Mouse (Mus musculus) fat pad, adult 2 months (tissue): ENCODE measurements around the gene Gm5460.

ENCODE experiments used
- DNase-seq: peaks from one replicate; pipeline ENCODE4 v3.0.0-alpha.2; 2011; ENCODE audit warnings: low read depth, low spot score; ENCODE audit errors: extremely low read depth

Gene Gm5460

GRCm38 (mm10) chr14:34016381-34016780 is at the start of gene Gm5460:
Gene Gm5460 (plus strand): TSS chr14:34016758.
- no peak for DNase-seq

DNA sequence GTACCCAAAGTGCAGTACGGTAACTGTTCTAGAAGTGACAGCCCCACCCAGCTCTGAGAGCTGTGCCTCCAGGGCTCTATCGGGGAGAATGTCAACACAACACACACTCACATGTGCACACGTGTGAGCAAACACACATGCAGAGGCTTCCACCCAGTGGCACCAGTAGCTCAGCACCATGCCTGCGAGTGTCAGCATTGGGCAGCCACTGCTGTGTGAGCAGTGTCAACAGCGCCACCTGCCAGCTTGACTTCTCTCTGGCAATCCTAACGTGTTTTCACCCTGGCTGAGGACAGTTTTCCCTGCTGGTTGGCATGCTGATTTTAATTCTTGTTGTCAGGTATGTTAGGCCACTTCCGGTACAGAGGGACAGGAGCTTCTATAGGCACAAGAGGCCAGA is 43.9 kb upstream of the Gm5460 start:
- no peak for DNase-seq

- no peak for DNase-seq
Observed at GRCm38 (mm10) chr14:33974752-33975151, 41.8 kb upstream of the Gm5460 start.

GRCm38 (mm10) chr14:33977748-33978147 is 38.8 kb upstream of the Gm5460 start:
- DNase-seq: no peak

DNA sequence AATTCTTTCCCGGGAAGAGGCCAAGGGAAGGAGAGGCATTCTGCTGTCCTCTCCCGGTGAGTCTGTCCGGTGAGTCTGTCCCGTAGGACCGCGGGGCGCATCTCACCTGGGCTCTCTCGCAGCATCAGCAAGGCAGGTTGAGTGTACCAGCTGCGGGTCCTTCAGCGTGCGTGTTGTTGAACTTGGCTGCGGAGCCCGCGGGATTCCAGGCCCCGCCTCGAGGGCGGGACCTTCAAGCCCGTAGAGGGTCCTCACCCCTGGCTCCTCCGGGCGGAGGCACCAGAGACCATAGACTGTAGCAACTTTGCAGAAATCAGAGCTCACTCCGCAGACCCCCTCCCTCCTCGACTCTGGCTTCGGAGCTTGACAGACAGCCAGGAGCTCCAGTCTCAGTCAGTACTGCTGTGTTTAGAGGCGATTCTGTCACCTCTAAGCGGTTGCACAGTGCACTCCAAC is 37.9 kb upstream of the Gm5460 start, which contains the start of gene Zfp488:
Gene Zfp488 (minus strand): TSS at position 161 of the 456 bp plus-strand sequence.
- DNase-seq: no peak

GRCm38 (mm10) chr14:33989201-33989600 is 27.4 kb upstream of the Gm5460 start:
- DNase-seq: no peak

- DNase-seq: no peak
Observed at GRCm38 (mm10) chr14:33991971-33992370, 24.6 kb upstream of the Gm5460 start.

DNA sequence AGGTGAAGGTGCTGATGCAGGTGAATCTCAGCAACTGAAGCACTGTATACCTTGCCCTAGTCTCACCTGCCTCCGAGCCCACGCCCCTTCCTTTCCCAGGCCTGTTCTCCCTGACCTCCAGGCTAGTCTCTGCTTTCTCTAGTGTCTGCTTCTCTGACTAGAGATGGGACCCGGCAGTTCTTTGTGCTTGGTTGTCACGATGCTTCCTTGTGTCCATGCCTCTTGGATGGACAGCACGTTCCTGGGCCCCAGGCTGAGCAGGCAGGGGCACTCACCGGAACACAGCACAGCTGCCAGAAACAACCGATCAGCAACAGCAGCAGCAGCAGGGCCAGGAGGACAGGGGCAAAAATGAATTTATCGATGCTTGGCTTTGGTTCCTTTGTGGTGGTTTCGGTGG is 23.5 kb upstream of the Gm5460 start:
- no peak for DNase-seq

DNA sequence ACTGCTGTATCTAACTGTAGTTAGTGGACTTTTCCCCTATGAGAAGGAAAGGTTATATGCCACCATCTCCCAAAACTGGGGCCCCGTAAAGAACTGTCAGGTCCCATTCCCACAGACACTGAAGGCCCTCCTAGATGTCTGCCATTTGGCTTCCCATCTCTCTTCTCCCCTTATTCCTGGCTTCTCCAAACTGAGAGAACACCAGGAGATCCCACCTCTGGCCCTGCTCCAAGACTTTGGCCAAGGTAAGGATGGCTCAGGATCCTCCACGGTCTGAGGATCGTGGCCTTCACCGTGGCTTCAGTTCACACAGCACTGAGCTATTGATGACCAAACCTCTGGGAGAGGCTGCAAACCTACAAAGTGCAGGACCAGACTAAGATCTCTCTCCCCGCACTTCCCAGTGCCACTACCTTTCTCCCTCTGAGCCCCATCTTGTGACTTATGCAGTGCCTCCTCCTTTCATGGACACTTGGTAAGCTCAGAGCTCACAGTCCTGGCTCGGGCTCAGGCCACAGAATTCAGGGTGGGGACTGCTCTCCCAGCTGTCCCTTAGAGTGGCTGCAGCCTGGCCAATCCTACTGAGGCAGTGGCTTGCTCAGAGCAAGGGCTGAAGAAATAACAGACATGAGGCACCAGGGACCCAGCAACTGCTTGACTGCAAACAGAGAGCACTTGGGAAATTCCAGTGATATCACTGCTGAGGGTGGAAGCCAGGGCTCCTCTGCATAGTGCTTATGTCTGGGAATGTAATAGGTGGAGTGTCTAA is 22.9 kb upstream of the Gm5460 start:
- DNase-seq: no peak

GRCm38 (mm10) chr14:33997427-33997826 is 19.1 kb upstream of the Gm5460 start:
- no peak for DNase-seq

GRCm38 (mm10) chr14:34000076-34000475 is 16.5 kb upstream of the Gm5460 start:
- DNase-seq: no peak

DNA sequence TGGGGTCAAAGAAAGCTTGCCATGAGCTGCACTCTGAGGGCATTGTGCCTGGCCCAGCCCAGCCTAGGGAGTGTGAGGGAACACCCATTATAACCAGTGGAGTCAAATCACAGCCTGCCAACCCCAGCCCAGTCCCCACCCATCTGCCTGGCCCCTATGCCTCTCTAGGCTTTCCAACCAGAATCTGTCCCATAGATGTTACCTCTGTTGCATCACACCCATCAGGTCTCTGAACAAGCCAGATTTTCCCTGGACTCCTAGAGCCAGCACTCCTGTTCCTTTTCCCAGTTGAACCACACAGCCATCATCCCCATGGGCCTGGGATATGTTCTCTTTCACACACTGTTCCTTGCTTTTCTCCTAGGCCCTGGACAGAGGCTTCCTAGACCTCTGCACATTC is 15.1 kb upstream of the Gm5460 start:
- no peak for DNase-seq

DNA sequence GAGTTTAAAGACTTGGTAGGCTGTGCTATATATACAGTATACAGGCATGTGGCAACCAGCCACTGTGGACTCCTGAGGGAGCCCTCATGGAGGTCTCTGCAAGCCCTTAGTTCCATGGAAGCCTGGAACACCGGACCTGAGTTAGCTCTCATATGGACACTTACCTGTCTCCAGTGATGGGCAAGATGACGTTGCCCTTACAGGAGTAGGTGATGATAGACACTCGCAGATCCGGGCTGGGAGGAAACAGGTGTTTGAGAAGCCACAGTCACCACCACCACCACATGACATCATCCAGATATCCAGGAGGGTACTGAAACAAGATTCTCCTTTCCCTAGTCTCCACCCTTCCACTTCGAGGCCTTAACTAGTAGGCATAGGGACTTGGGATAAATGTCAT is 14.2 kb upstream of the Gm5460 start:
- no peak for DNase-seq

DNA sequence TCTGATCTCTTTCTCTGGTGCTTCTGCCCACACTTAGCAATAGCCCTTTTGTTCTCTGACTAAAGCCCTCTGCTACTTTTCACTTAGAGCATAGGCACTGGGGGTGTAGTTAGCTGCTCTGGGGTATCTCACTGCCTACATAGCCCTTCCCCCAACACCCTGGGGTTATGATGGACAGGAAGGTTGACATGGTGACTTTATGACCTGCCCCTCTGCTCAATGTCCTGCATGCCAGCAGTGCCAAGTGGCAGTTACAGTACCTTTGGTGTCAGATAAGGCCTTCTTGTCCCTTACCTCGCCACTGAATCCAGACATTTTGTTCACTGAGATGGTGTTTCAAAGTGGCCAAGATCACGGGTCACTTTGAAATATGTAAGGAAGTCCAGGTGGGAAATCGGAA is 1.5 kb upstream of the Gm5460 start, which contains the start of gene Gm30083:
Gene Gm30083 (minus strand): TSS at position 120 of the 400 bp plus-strand sequence.
- no peak for DNase-seq

- no peak for DNase-seq
Observed at GRCm38 (mm10) chr14:34016938-34017337, 380 bp downstream of the Gm5460 start.

DNA sequence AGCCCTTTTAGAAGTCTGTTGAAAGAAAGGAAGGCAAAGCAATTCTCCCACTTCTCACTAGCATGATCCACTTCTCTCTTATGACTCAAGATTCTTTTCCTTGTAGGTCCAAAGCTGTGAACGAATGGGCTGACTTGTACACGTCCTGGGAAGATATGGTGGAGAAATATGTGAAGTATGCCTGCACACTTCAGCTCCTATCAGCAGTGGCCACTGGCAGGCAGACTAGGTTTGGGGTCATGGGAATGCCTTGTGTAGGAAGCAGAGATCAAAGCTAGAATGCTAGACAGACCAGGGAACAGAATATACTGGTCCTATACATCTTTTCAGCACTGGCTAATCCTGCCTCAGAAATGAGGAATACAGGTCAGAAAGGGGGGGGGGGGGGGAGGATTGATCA is 10.2 kb downstream of the Gm5460 start:
- no peak for DNase-seq

DNA sequence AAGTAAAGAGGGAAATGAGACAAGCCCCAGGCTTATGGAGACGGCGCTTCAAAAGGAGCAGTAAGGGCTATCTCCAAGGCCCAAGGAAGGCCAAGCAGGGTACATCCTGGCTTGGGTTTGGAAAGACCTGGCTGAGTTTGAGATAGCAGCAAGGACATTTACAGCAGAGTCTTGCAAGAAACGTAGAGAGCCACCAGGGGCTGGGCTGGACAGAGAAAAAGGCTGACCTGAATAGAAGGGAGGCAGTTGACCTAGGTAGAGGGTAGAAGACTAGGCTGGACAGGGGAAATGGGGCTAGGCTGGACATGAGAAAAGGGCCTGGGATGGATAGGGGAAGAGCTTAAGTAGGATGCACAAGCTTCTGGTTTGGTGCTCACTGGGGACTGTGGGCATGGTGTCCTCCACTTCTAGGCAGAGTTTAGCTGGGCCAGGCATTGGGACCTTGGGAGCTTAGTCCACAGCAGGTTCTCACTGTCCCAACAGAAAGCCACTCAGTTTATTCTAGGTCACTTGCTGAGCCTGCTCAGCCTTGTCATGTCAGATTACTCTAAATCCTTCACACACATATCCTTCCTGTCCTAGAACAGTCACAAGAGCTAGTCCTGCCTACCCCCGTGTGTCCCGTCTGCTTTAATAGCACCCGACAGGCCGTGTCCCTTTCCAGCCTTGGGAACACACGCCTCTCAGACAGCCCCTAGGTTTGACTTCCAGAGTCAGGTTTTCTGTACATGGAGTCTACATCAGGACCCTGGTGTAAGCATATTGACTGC is 17.5 kb downstream of the Gm5460 start:
- no peak for DNase-seq

- DNase-seq: no peak
Observed at GRCm38 (mm10) chr14:34041241-34041640, 24.7 kb downstream of the Gm5460 start.

DNA sequence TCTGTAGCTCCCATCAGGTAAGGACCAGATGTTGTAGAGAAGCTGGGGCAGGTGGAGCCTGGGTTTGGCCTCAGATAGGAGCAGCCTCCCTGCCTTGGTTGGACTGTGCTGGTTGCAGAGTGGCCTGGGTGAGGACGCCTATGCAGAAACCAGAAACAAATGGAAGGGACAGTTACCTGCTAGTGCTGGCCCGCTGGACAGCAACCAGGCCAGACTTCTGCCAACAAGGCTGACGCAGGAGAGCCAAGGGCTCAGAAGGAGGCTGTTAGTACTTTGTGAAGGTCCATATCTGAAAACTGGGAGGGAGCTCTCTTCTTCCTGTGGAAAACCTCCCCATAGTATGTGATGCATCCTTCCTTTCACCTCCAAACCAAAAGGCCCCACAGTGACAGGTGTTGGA is 26.8 kb downstream of the Gm5460 start:
- no peak for DNase-seq

DNA sequence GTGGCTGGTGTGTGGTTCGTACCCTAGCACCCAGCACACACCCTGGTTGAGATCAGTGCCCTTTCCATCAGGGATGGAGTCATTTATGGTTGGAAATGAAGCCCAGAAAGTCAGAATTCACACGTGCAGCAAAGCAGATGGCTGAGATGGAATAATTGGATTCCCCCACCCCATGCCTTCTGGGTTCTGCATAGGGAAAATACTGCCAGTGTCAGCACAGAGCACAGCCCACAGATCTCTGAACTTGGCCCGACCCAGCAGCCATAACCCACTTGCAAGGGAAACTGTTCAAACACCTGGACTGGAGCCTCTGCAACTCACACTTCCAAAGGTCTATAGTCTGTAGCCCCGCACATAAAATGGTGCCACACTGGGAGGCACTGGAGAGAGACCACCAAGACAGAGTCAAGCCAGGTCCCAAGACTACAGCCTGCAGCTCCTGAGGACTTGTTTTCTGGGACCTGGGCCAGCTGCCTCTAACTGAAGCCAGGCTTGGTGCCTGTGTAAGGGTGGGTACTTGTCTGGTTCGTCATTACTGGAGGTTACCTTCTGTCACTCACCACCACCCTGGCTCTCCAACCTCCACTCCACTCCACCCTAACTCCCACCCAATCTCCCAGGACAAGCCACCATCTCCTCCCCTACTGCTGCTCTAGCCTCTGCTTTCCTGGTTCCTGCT is 33.7 kb downstream of the Gm5460 start:
- DNase-seq: no peak

DNA sequence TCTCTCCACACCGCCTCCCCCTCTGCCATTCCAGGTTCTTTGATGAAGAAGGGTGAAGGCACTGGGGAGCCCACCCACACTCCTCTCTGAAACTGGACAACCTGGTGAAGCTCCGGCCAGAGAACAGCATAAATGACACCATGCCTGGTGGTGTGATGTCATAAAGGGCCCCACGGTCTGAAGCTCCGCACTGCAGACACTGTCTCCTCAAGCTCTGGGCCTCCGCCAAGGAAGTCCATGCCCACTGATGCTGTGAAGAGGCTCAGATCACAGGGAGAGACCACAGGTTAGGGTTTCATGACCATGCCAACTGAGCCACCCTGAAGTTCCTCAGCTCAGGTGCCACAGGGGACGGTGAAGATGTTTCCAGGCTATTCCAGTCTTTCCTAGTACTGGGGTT is 36.0 kb downstream of the Gm5460 start, which contains the start of gene Antxrl:
Gene Antxrl (plus strand): TSS at position 192 of the 400 bp plus-strand sequence.
- DNase-seq: no peak
